Mouse (Mus musculus) kidney, postnatal 4 days (tissue): ENCODE measurements at regions not wholly inside any gene's neighbourhood (a gene's known extent, or its start where the extent isn't known, plus 50 kb on each side); places are given as distances from the start of the nearest gene placed in this dataset.

Experiments
- DNase-seq, 2 experiments: peaks; one replicate each; pipeline ENCODE4 v3.0.0; 2021; ENCODE audit warnings: mixed read lengths in 2 of 2

DNA sequence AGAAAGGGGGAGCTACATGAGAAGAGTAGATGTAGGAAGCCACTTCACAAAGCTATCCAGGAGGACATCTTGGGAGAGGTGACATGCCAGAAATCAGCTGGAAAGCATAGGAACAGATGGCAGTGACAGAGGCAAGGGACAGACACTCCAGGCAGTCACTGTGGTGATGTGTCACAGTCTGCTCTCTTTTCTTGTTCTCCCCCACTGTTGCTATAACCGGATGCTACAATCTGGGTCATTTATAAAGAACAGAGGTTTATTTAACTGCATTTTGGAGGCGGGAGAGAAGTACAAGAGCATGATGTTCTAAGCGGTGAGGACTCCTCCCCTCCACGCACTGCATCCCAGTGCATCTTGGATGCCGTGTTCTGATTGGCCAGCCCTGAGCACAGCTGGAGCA is 133.8 kb upstream of the Med13l start:
- no peak for DNase-seq

DNA sequence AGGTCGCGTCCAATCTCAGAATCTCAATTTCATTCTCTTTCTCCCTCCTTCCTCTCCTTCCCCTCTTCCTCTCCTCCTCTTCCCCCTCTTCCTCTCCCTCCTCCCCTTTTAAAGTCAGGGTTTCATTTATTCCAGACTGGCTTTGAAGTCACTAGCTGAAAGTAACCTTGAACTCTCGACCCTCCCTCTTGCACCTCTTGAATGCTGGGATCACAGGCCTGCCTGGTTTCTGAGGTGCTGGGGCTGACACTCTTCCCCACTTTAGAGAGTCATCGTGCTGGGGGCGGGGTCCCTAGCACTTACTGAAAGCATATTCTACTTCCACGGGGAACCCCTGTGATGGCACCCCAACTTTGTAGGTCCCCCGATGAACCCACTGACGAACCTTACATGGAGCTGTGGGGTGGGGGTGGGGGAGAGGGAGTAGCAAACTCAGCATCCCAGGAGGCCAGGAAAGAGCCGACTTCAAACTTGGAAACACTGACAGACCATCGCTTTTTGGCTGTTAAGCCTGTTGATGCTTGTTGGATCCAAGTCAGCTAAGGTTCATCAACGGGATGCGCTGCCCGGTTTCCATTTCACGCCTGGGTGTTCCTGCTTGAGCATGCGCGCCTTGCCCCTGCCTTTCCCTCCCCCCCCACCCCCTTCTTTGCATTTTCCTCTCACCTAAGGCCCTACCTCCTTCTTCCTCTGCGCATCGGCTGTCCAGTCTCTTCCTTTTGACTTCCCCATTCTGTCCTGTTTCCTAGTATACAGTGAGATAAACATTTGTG is 132.0 kb upstream of the Med13l start:
- DNase-seq = no peak

DNA sequence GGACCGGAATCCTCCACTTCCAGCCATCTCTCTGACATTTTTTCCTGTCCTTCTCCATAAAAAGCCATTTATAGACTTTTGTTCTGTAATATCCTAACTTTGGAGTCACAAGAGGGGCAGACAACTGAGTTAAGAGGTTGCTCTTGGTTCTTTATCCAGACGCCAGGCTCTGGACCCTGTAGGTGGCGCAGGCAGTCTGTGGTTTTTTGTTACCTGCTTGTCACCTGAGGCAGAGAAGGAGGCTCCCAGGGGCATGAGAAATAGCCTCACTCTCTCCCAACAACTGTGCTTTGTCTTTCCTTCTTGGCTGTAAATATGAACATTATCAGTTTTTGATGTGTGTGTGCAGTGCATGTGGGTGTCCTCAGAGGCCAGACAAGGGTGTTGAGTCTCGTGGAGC is 126.9 kb upstream of the Med13l start:
- DNase-seq = peak in 1 of 2 experiments; percentile 28

GRCm38 (mm10) chr5:118434718-118435555 is 125.5 kb upstream of the Med13l start:
- no peak for DNase-seq

- DNase-seq = no peak
Observed at GRCm38 (mm10) chr5:118435556-118435950, 124.9 kb upstream of the Med13l start.

GRCm38 (mm10) chr5:118436035-118436434 is 124.4 kb upstream of the Med13l start:
- DNase-seq = no peak

GRCm38 (mm10) chr5:118436474-118437306 is 123.8 kb upstream of the Med13l start:
- DNase-seq = peak in 1 of 2 experiments; percentile 39

DNA sequence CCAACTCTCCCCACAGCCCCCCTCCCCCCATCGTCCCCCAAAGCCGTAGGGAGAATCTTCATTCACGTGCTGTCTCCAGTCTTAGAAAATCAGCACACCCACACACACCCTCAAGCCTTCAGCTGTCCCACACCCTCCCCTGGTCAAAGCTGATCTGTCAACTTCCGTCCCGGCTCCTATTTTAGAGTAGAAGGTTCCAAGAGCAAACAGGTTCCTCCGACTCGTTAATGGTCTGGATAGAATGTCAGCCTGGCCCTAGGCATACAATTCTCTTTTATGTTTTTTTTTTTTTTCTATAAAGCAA is 123.2 kb upstream of the Med13l start:
- no peak for DNase-seq

DNA sequence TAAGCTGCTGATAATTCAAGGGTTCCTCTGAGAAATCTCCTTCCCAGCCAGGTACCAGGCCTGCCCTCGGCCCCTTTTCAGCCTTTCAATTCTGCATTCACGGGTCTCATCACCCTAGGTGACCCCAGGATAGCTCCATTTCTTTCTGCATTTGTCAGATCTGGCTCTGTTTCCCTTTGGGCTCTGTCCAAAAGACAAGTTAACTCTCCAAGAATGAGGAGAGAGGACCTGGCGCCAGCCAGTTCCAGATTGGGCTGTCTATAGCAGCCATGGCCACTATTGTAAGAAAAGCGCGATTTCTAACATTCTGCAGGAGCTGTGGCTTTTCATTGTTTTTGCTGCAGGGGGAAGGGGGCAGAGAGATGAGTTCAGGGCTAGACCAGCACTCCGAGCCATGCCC is 122.5 kb upstream of the Med13l start:
- no peak for DNase-seq

- no peak for DNase-seq
Observed at GRCm38 (mm10) chr5:118444538-118445251, 115.8 kb upstream of the Med13l start.

- no peak for DNase-seq
Observed at GRCm38 (mm10) chr5:118445252-118445987, 115.1 kb upstream of the Med13l start.

DNA sequence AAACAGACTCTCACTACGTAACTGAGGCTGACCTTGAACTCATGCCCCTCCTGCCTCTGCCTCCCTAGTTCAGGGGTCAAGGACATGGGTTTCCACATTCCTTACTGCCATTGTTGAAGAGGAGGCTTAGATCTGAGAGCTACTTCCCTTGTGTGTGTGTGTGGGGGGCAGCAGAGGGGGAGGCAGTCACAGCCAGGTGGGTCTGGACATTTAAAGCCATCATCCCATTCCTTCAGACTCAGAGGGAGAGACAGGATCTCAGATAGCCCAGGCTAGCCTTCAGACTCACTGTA is 114.5 kb upstream of the Med13l start:
- DNase-seq = no peak

DNA sequence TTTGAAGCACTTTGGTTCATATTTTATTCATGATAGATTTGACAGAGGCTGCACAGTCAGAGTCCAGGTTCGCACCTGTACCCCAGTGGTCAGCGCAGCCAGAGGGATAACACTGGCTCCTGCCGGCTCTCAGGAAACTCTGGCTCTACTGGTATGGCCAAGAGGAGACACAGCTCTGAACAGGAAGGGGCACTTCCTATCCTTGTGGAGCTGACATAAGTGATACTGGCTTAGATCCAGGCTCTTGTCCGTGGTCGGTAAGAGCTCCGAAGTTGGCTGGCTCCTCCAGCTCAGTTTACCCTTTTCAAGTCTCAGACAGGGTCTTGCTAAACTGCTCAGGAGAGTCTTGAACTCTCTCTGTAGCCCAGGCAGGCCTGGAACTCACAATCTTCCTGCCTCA is 113.6 kb upstream of the Med13l start:
- DNase-seq = no peak

DNA sequence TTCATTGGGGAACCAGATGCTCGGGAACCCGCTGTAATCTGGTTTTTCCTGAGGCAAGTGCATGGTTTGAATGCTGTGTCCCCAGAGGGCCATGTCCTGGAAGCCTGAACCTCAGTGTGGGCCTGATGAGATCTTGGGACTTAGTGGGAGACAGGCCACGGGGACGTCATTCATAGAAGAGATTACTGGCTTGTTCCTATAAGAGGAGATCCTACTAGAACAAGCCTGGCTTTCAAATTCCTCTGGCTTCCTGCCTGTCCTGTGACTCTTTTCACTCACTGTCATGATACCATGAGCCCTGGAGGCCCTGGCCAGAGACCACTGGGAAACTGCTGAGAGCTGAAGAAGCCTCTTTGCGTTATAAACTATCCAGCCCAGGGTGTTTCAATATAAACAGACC is 113.1 kb upstream of the Med13l start:
- no peak for DNase-seq

DNA sequence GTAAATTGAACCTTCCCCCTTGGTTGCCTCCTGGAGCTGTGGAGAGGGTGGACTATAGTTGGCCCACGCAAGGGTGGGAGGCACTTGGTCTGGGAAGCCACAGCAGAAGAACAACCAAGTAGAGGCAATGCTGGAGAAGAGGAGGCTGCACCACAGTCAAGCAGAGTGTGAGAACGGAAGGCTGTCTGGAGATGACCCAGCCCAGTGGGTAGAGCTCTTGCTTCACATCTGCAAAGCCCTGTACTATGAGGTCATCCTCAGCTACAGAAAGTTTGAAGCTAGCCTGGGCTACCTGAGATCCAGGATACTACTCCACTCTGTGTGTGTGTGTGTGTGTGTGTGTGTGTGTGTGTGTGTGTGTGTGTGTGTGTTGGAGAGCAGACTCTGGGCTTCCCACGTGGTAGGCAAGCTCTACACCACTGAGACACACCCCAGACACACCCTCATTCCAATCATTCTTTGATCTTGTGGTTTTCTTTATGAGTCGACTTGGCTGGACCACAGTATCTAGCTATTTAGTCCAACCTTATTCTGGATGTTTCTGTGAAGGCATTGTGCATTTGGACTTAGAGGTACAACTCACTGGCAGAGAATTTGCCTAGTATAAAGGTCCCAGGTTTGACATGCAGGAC is 111.5 kb upstream of the Med13l start:
- DNase-seq = no peak

DNA sequence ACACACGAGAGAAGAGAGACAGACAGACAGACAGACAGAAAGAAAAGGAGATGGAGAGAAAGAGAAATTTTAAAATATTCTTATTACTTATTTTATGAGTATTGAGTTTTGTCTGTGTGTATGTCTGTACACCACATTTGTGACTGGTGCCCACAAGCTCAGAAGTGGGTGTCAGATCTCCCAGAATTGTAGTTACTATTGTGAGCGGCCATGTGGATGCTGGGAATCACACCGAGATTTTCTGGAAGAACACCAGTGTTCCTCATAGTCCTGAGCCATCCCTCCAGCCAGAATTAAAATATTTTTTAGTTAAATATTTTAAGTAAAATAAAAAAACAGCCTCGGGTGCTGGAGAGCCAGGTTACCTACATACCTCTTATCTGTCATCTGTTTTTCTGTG is 110.6 kb upstream of the Med13l start:
- DNase-seq = no peak

DNA sequence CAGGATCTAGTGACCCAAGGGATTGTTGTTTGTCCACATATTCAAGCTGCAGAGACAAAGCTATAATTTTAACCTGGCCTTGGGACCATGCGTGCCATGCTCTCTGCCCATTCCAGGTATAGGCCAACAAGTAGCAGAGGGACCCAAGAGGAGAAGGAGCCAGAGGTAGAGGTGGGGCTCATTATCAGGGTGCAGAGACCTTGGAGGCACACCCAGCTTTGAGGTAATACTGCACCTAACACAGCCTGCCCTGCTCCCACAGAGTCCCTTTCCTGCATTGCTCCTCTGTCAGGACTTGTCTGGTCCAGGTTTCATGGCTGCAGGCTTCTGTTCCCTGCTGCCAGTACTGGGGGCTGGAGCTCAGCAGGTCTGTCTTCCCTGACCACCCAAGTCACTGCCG is 108.4 kb upstream of the Med13l start:
- no peak for DNase-seq

GRCm38 (mm10) chr5:118454096-118454495 is 106.4 kb upstream of the Med13l start:
- DNase-seq = no peak

DNA sequence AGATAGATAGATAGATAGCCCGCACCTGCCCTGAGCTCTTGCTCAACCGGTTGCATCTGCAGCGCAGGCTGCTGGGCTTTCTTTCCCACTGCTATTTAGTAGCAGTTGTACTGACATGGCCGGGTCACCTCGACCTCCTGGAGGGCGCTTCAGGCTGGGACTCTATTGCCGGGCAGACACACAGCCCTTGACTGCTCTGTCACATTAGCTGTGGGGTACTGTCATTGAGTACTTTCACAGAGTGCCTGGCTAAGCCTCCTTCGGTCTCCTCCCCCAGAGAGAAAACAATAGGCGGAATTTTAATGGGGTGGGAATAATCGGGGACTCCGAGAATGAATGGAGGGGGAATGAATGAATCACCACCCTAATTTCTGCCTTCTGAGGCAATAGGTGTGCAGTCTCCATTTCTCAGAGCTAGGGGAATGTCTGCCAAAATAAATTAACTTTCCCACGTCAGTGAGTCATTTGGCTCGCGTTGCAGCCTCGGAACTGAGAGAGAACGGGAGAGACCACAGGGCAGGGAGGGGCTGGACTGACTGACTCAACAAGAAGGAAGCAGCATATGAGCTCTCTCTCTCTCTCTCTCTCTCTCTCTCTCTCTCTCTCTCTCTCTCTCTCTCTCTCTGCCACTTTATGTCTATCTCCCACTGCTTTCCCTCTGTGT is 101.6 kb upstream of the Med13l start:
- peak; percentile 66 to 76 for DNase-seq

DNA sequence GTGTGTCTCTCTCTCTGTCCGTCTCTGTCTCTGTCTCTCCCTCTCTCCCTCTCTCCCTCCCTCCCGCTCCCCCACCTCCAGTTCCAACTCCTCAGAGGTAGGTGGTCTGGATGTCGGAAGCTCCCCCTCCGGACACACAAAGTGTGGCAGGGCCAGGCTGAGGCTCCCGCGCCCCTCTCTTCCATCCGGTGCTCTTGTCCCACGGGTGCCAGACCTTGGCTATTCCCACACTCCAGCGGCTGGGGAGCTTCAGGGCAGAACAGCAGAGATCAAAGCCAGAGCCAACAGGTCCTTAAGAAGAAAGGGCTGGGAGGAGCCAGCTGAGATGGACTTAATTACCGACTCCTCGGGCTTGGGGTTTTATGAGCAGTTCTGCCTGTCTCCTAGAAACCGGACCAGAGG is 101.1 kb upstream of the Med13l start:
- peak; percentile 64 to 77 for DNase-seq

GRCm38 (mm10) chr5:118461967-118462366 is 98.5 kb upstream of the Med13l start:
- DNase-seq = no peak
